Mouse (Mus musculus) neural tube, embryonic 14.5 days (tissue): ENCODE data around the gene Cfap61. TPM values are rescaled to one million over a fixed set of nuclear protein-coding genes. Genes with fewer than 3 reads are reported as not detected.

Source experiments
- ATAC-seq: fragments of 200-750 bp; cut with Nextera tagmentation; 2 replicates; pipeline ENCODE4 v1.8.0; 2017; ENCODE audit warnings: low read depth, mild to moderate bottlenecking, moderate TSS enrichment, moderate library complexity
- H3K27ac ChIP-seq: fragments of 300-500 bp; sonication (generic); 2 replicates; pipeline ENCODE4 v1.5.1; 2014; ENCODE audit warnings: low read depth, mild to moderate bottlenecking, control low read depth, low read length, moderate library complexity, mixed read lengths
- H3K27me3 ChIP-seq: fragments of 300-500 bp; sonication (generic); 2 replicates; pipeline ENCODE4 v1.6.1; 2014; ENCODE audit warnings: low read length; ENCODE audit not compliant: control insufficient read depth, insufficient read depth
- H3K36me3 ChIP-seq: fragments of 300-500 bp; sonication (generic); 2 replicates; pipeline ENCODE4 v1.6.1; 2014; ENCODE audit warnings: low read length, mixed read lengths; ENCODE audit not compliant: control insufficient read depth, insufficient read depth
- H3K4me1 ChIP-seq: fragments of 300-500 bp; sonication (generic); 2 replicates; pipeline ENCODE4 v1.6.1; 2014; ENCODE audit warnings: low read length; ENCODE audit not compliant: control insufficient read depth, insufficient read depth
- H3K4me2 ChIP-seq: fragments of 300-500 bp; sonication (generic); 2 replicates; pipeline ENCODE4 v1.6.1; 2014; ENCODE audit warnings: mild to moderate bottlenecking, low read depth, low read length, control low read depth
- H3K4me3 ChIP-seq: fragments of 300-500 bp; sonication (generic); 2 replicates; pipeline ENCODE4 v1.5.1; 2014; ENCODE audit warnings: low read depth, low read length, control low read depth, mixed read lengths
- H3K9ac ChIP-seq: fragments of 300-500 bp; sonication (generic); replicated peaks from 2 replicates; pipeline ENCODE4 v1.6.1; 2014; ENCODE audit warnings: low read depth, mild to moderate bottlenecking, control low read depth, low read length, mixed read lengths
- H3K9me3 ChIP-seq: fragments of 300-500 bp; sonication (generic); 2 replicates; pipeline ENCODE4 v1.6.1; 2016; ENCODE audit warnings: low read length; ENCODE audit not compliant: control insufficient read depth
- WGBS: fragments of 180-500 bp; shearing (Covaris S2); extraction: QIAGEN DNeasy Blood & Tissue Kit; methylation state at CpG from one replicate; pipeline ENCODE4 v1.1.7; 2014; 5-methylcytosine and 5-hydroxymethylcytosine counted together
- polyA plus RNA-seq: library from polyadenylated mRNA; unstranded; fragments of >200 nt; fragmentation: Nextera tagmentation; extraction: Ambion mirVana; gene quantifications from 2 replicates; pipeline ENCODE4 v1.2.1, GENCODE M21; 2014

Gene Cfap61
- polyA plus RNA-seq, 1 experiment from 2014 or later: 4.9 TPM

- Histone ChIP-seq H3K9ac (no peak overlapping the region), H3K27ac (no peak overlapping the region), H3K9me3 (no peaks in the 10 kb centered on the region), H3K4me2 (no peak overlapping the region), H3K27me3 (no peaks in the 10 kb centered on the region), H3K4me1 (no peaks in the 10 kb centered on the region), H3K36me3 (no peaks in the 10 kb centered on the region), H3K4me3 (no peak overlapping the region)
- WGBS: 55% methylated on average over 3 of the region's 3 CpGs
- no peak for ATAC-seq
Measured at GRCm38 (mm10) chr2:145944286-145944685, 9.7 kb downstream of the Cfap61 start.

GRCm38 (mm10) chr2:145948402-145948954 is 13.9 kb downstream of the Cfap61 start:
- no peak overlapping the region for H3K4me2 ChIP-seq
- no peaks in the 10 kb centered on the region for H3K36me3 ChIP-seq
- H3K9me3 ChIP-seq: no peaks in the 10 kb centered on the region
- 74% methylated on average over 7 of the region's 7 CpGs for WGBS
- H3K27ac ChIP-seq: no peak overlapping the region
- peaks cover 3% of the 10 kb centered on the region; the same call in 1 of the 2 replicates for H3K4me1 ChIP-seq
- no peaks in the 10 kb centered on the region for H3K27me3 ChIP-seq
- H3K4me3 ChIP-seq: no peak overlapping the region
- no peak overlapping the region for H3K9ac ChIP-seq
- ATAC-seq: no peak

- Histone ChIP-seq H3K4me1 (peaks cover 3% of the 10 kb centered on the region; the same call in 1 of the 2 replicates), H3K9ac (0 out of 2 replicates have a peak overlapping the region, but pooled peaks have one; percentile 17), H3K9me3 (no peaks in the 10 kb centered on the region), H3K27ac (peak overlapping the region; percentile 16; the same call in 1 of the 2 replicates), H3K36me3 (no peaks in the 10 kb centered on the region), H3K4me3 (no peak overlapping the region), H3K4me2 (no peak overlapping the region), H3K27me3 (no peaks in the 10 kb centered on the region)
- peak; percentile 73 for ATAC-seq
- WGBS: 14% methylated on average over 11 of the region's 11 CpGs
Measured at GRCm38 (mm10) chr2:145949475-145950068, 15.0 kb downstream of the Cfap61 start.

- Histone ChIP-seq H3K4me2 (no peak overlapping the region), H3K27me3 (no peaks in the 10 kb centered on the region), H3K9me3 (no peaks in the 10 kb centered on the region), H3K27ac (no peak overlapping the region), H3K9ac (no peak overlapping the region), H3K36me3 (no peaks in the 10 kb centered on the region), H3K4me1 (peaks cover 3% of the 10 kb centered on the region; the same call in 1 of the 2 replicates), H3K4me3 (no peak overlapping the region)
- WGBS: 12% methylated on average over 10 of the region's 10 CpGs
- no peak for ATAC-seq
Measured at GRCm38 (mm10) chr2:145950239-145950638, 15.7 kb downstream of the Cfap61 start.

- Histone ChIP-seq H3K36me3 (no peaks in the 10 kb centered on the region), H3K4me2 (no peak overlapping the region), H3K4me1 (peaks cover 3% of the 10 kb centered on the region; the same call in 1 of the 2 replicates), H3K9me3 (no peaks in the 10 kb centered on the region), H3K27ac (no peak overlapping the region), H3K9ac (no peak overlapping the region), H3K4me3 (no peak overlapping the region), H3K27me3 (no peaks in the 10 kb centered on the region)
- WGBS: 51% methylated on average over 5 of the region's 5 CpGs
- ATAC-seq: no peak
Measured at GRCm38 (mm10) chr2:145952726-145953125, 18.1 kb downstream of the Cfap61 start.

- no peaks in the 10 kb centered on the region for H3K4me1 ChIP-seq
- no peak overlapping the region for H3K4me3 ChIP-seq
- H3K4me2 ChIP-seq: no peak overlapping the region
- no peak overlapping the region for H3K9ac ChIP-seq
- H3K27me3 ChIP-seq: no peaks in the 10 kb centered on the region
- no peaks in the 10 kb centered on the region for H3K36me3 ChIP-seq
- H3K9me3 ChIP-seq: no peaks in the 10 kb centered on the region
- no peak for ATAC-seq
- WGBS: 36% methylated on average over 10 of the region's 10 CpGs
- H3K27ac ChIP-seq: no peak overlapping the region
Measured at GRCm38 (mm10) chr2:145955844-145956243, 21.3 kb downstream of the Cfap61 start.

- Histone ChIP-seq H3K36me3 (no peaks in the 10 kb centered on the region), H3K9ac (no peak overlapping the region)
- 41% methylated on average over 5 of the region's 5 CpGs for WGBS
Measured at GRCm38 (mm10) chr2:145956318-145956717, 21.7 kb downstream of the Cfap61 start.

GRCm38 (mm10) chr2:145957450-145957849 is 22.9 kb downstream of the Cfap61 start:
- Histone ChIP-seq H3K27me3 (no peaks in the 10 kb centered on the region), H3K27ac (no peak overlapping the region), H3K9me3 (no peaks in the 10 kb centered on the region), H3K4me3 (no peak overlapping the region), H3K4me1 (no peaks in the 10 kb centered on the region), H3K9ac (no peak overlapping the region), H3K36me3 (no peaks in the 10 kb centered on the region), H3K4me2 (no peak overlapping the region)
- ATAC-seq: no peak
- 10% methylated on average over 4 of the region's 4 CpGs for WGBS

More at GRCm38 (mm10) chr2:145956318-145956717, 21.7 kb downstream of the Cfap61 start:
- no peak for ATAC-seq
- Histone ChIP-seq H3K4me3 (no peak overlapping the region), H3K27ac (no peak overlapping the region), H3K4me1 (no peaks in the 10 kb centered on the region), H3K27me3 (no peaks in the 10 kb centered on the region), H3K4me2 (no peak overlapping the region), H3K9me3 (no peaks in the 10 kb centered on the region)

- Histone ChIP-seq H3K4me3 (no peak overlapping the region), H3K36me3 (no peaks in the 10 kb centered on the region), H3K4me2 (no peak overlapping the region), H3K4me1 (no peaks in the 10 kb centered on the region), H3K27me3 (no peaks in the 10 kb centered on the region), H3K9me3 (no peaks in the 10 kb centered on the region), H3K27ac (no peak overlapping the region), H3K9ac (no peak overlapping the region)
- 53% methylated on average over 6 of the region's 6 CpGs for WGBS
- ATAC-seq: no peak
Measured at GRCm38 (mm10) chr2:145958097-145958496, 23.5 kb downstream of the Cfap61 start.
